Mouse (Mus musculus): ENCODE measurements around the gene Rab17. TPM values are rescaled to one million over a fixed set of nuclear protein-coding genes. Genes with fewer than 3 reads are reported as not detected.

Rab17 gene
- polyA plus RNA-seq, 1 experiment from 2014 or later = 0.10 TPM

- no peak for DNase-seq (ENCODE audit: extremely low spot score, low spot score)
- H3K36me3 ChIP-seq (replicated peaks) = 0 out of 2 replicates have a peak, but pooled peaks cover 2% of the 10 kb centered on the region
- no peak overlapping the region for H3K27ac ChIP-seq
- no peak overlapping the region for H3K4me3 ChIP-seq
- peaks cover 38% of the 10 kb centered on the region for H3K4me1 ChIP-seq
- H3K9me3 ChIP-seq = no peaks in the 10 kb centered on the region
- H3K27me3 ChIP-seq (ENCODE audit: poor library complexity, severe bottlenecking) = peaks cover 9% of the 10 kb centered on the region
- WGBS = 84% methylated on average over 3 of the region's 3 CpGs
Observed at GRCm38 (mm10) chr1:91002641-91003040, 33.2 kb upstream of the Rab17 start.

- H3K4me1 ChIP-seq = peaks cover 38% of the 10 kb centered on the region
- DNase-seq (ENCODE audit: extremely low spot score, low spot score) = no peak
- WGBS = 85% methylated on average over 3 of the region's 3 CpGs
- no peak overlapping the region for H3K27ac ChIP-seq
- peaks cover 16% of the 10 kb centered on the region for H3K27me3 ChIP-seq (ENCODE audit: poor library complexity, severe bottlenecking)
- H3K36me3 ChIP-seq (replicated peaks) = 0 out of 2 replicates have a peak, but pooled peaks cover 2% of the 10 kb centered on the region
- no peaks in the 10 kb centered on the region for H3K9me3 ChIP-seq
- H3K4me3 ChIP-seq = no peak overlapping the region
Observed at GRCm38 (mm10) chr1:91001871-91002539, 32.5 kb upstream of the Rab17 start.

GRCm38 (mm10) chr1:91001101-91001500 lies 31.6 kb upstream of the Rab17 start:
- Histone ChIP-seq H3K9me3 (peaks cover 3% of the 10 kb centered on the region; the same call in 1 of the 2 replicates), H3K27me3 (ENCODE audit: poor library complexity, severe bottlenecking) (peaks cover 19% of the 10 kb centered on the region), H3K4me3 (no peak overlapping the region), H3K27ac (no peak overlapping the region), H3K4me1 (peaks cover 38% of the 10 kb centered on the region), H3K36me3 (replicated peaks) (0 out of 2 replicates have a peak, but pooled peaks cover 2% of the 10 kb centered on the region)
- DNase-seq (ENCODE audit: extremely low spot score, low spot score) = no peak
- 91% methylated on average over 3 of the region's 3 CpGs for WGBS

GRCm38 (mm10) chr1:90999911-91000601 lies 30.6 kb upstream of the Rab17 start:
- no peak for DNase-seq (ENCODE audit: extremely low spot score, low spot score)
- H3K4me3 ChIP-seq = peak overlapping the region; percentile 73
- H3K27ac ChIP-seq = no peak overlapping the region
- WGBS = 77% methylated on average over 10 of the region's 10 CpGs
- peaks cover 8% of the 10 kb centered on the region; the same call in 1 of the 2 replicates for H3K9me3 ChIP-seq
- 0 out of 2 replicates have a peak, but pooled peaks cover 2% of the 10 kb centered on the region for H3K36me3 ChIP-seq (replicated peaks)
- H3K27me3 ChIP-seq (ENCODE audit: poor library complexity, severe bottlenecking) = peaks cover 19% of the 10 kb centered on the region
- H3K4me1 ChIP-seq = peaks cover 38% of the 10 kb centered on the region

DNA sequence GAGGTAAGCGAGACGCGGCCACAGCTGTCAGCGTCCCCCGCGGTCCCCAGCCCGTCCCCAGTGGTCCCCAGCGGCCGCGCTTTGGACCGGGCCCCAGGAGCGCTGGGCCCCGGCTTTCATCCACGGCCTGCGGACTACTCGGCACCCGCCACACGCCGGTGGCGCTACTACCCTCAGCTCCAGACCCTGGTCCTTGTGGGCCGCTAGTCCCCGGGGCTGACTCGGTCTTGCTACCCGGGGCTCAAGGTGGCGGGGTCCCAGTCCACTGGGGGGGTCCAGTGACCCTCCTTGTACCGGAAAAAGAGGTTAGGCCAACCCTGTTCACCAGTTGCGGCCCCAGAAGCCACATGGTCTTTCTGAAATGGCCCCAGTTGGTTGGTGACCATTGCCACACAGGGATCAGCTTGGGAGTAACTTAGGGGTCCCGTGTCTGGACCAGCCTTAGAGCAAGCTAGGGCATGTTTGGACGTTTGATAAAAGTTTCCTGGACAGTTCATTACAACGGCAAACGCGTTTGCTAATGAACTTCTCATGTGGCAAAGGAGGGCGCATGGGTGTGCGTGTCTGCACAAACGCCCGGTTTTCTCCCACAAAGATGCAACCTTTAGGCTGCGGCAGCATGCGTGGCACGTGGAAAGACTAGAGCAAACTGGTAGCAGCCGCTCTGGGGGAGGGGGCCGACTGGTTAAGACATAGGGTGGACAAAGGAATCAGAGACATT lies 29.6 kb upstream of the Rab17 start:
- Histone ChIP-seq H3K36me3 (replicated peaks) (0 out of 2 replicates have a peak, but pooled peaks cover 2% of the 10 kb centered on the region), H3K4me3 (peak overlapping the region; percentile 73), H3K9me3 (peaks cover 8% of the 10 kb centered on the region; the same call in 1 of the 2 replicates), H3K27ac (peak overlapping the region; percentile 84), H3K4me1 (peaks cover 38% of the 10 kb centered on the region), H3K27me3 (ENCODE audit: poor library complexity, severe bottlenecking) (peaks cover 19% of the 10 kb centered on the region)
- DNase-seq (ENCODE audit: extremely low spot score, low spot score) = peak; percentile 38
- WGBS = 3% methylated on average over 39 of the region's 41 CpGs

GRCm38 (mm10) chr1:90998268-90998890 lies 28.9 kb upstream of the Rab17 start, which contains the start of gene Lrrfip1:
Gene Lrrfip1, plus strand, starts transcription at chr1:90998737.
- Histone ChIP-seq H3K4me1 (peaks cover 38% of the 10 kb centered on the region), H3K27me3 (ENCODE audit: poor library complexity, severe bottlenecking) (peaks cover 19% of the 10 kb centered on the region), H3K4me3 (peak within 1 kb of the TSS; percentile 73), H3K27ac (peak within 1 kb of the TSS; percentile 84), H3K9me3 (peaks cover 8% of the 10 kb centered on the region; the same call in 1 of the 2 replicates), H3K36me3 (replicated peaks) (0 out of 2 replicates have a peak, but pooled peaks cover 2% of the 10 kb centered on the region)
- WGBS = 2% methylated on average over 59 of the region's 59 CpGs
- peak; percentile 49 for DNase-seq (ENCODE audit: extremely low spot score, low spot score)

- peaks cover 19% of the 10 kb centered on the region for H3K27me3 ChIP-seq (ENCODE audit: poor library complexity, severe bottlenecking)
- H3K9me3 ChIP-seq = peaks cover 8% of the 10 kb centered on the region; the same call in 1 of the 2 replicates
- no peak overlapping the region for H3K27ac ChIP-seq
- H3K36me3 ChIP-seq (replicated peaks) = 0 out of 2 replicates have a peak, but pooled peaks cover 2% of the 10 kb centered on the region
- peaks cover 35% of the 10 kb centered on the region for H3K4me1 ChIP-seq
- no peak for DNase-seq (ENCODE audit: extremely low spot score, low spot score)
- peak overlapping the region; percentile 73 for H3K4me3 ChIP-seq
- 87% methylated on average over 5 of the region's 5 CpGs for WGBS
Observed at GRCm38 (mm10) chr1:90997641-90998040, 28.2 kb upstream of the Rab17 start.

- Histone ChIP-seq H3K27me3 (ENCODE audit: poor library complexity, severe bottlenecking) (peaks cover 19% of the 10 kb centered on the region), H3K9me3 (peaks cover 8% of the 10 kb centered on the region; the same call in 1 of the 2 replicates), H3K36me3 (replicated peaks) (0 out of 2 replicates have a peak, but pooled peaks cover 2% of the 10 kb centered on the region), H3K27ac (no peak overlapping the region), H3K4me1 (peaks cover 32% of the 10 kb centered on the region), H3K4me3 (no peak overlapping the region)
- 83% methylated on average over 4 of the region's 4 CpGs for WGBS
- no peak for DNase-seq (ENCODE audit: extremely low spot score, low spot score)
Observed at GRCm38 (mm10) chr1:90997136-90997535, 27.7 kb upstream of the Rab17 start.

GRCm38 (mm10) chr1:90995916-90996315 lies 26.5 kb upstream of the Rab17 start:
- Histone ChIP-seq H3K36me3 (replicated peaks) (no peaks in the 10 kb centered on the region), H3K27me3 (ENCODE audit: poor library complexity, severe bottlenecking) (peaks cover 19% of the 10 kb centered on the region), H3K4me3 (no peak overlapping the region), H3K27ac (no peak overlapping the region), H3K9me3 (peaks cover 8% of the 10 kb centered on the region; the same call in 1 of the 2 replicates), H3K4me1 (peaks cover 32% of the 10 kb centered on the region)
- 93% methylated on average over 1 of the region's 1 CpGs for WGBS
- no peak for DNase-seq (ENCODE audit: extremely low spot score, low spot score)

GRCm38 (mm10) chr1:90981346-90981745 lies 11.9 kb upstream of the Rab17 start:
- H3K9me3 ChIP-seq = no peaks in the 10 kb centered on the region
- 83% methylated on average over 3 of the region's 3 CpGs for WGBS
- no peak overlapping the region for H3K27ac ChIP-seq
- no peak for DNase-seq (ENCODE audit: extremely low spot score, low spot score)
- H3K4me1 ChIP-seq = no peaks in the 10 kb centered on the region
- no peaks in the 10 kb centered on the region for H3K27me3 ChIP-seq (ENCODE audit: poor library complexity, severe bottlenecking)
- no peak overlapping the region for H3K4me3 ChIP-seq
- no peaks in the 10 kb centered on the region for H3K36me3 ChIP-seq (replicated peaks)

- WGBS = 83% methylated on average over 10 of the region's 10 CpGs
- Histone ChIP-seq H3K27ac (no peak overlapping the region), H3K36me3 (replicated peaks) (no peaks in the 10 kb centered on the region), H3K27me3 (ENCODE audit: poor library complexity, severe bottlenecking) (no peaks in the 10 kb centered on the region), H3K4me3 (no peak overlapping the region), H3K9me3 (no peaks in the 10 kb centered on the region), H3K4me1 (peaks cover 5% of the 10 kb centered on the region)
- no peak for DNase-seq (ENCODE audit: extremely low spot score, low spot score)
Observed at GRCm38 (mm10) chr1:90980638-90981330, 11.3 kb upstream of the Rab17 start.
